In genomic region chr19:60782034-60782433, GRCm38 (mm10) we compare ENCODE assay signal across 22 mouse cellular contexts.
"Had no signal": no experiment of that assay in that cellular context is flagged by ENCODE, and none has a peak within 500 bp of the region (broad histone marks: within the 10 kb centered on the region; RNA-seq: fewer than 3 reads in every experiment).

No protein-coding gene starts in this region.

- H3K27ac ChIP-seq: liver, embryonic 15.5 days; macrophage; midbrain, embryonic 13.5 days; midbrain, embryonic 15.5 days; neural tube, embryonic 13.5 days; neural tube, embryonic 15.5 days; stomach, embryonic 15.5 days; stomach, postnatal 0 days had no signal

- H3K4me2 ChIP-seq: liver, embryonic 15.5 days; lung, embryonic 14.5 days; midbrain, embryonic 11.5 days; midbrain, embryonic 13.5 days; midbrain, embryonic 15.5 days; neural tube, embryonic 13.5 days; neural tube, embryonic 15.5 days; stomach, embryonic 15.5 days had no signal

- ATAC-seq: liver, postnatal 0 days; midbrain, embryonic 13.5 days; midbrain, embryonic 15.5 days had no signal

- DNase-seq: liver, postnatal 0 days; lung, embryonic 14.5 days; lung, postnatal 14 days; lung, postnatal 36 days; retina, postnatal 1 day; right cerebral cortex, adult 18-20 months; right cerebral cortex, postnatal 25 days; right cerebral cortex, postnatal 4 days; spleen, adult 18-20 months; thymus, adult 2 months; thymus, postnatal 25 days; thymus, postnatal 4 days had no signal

- H3K9ac ChIP-seq: liver, embryonic 15.5 days; liver, postnatal 0 days; lung, embryonic 14.5 days; midbrain, embryonic 13.5 days; midbrain, embryonic 15.5 days; neural tube, embryonic 13.5 days; neural tube, embryonic 15.5 days; stomach, embryonic 15.5 days had no signal

- H3K9me3 ChIP-seq: liver, embryonic 15.5 days; megakaryocyte, embryonic 14.5 days; midbrain, embryonic 13.5 days; midbrain, embryonic 15.5 days; neural tube, embryonic 13.5 days; neural tube, embryonic 15.5 days; stomach, embryonic 15.5 days had no signal

- H3K27me3 ChIP-seq: liver, embryonic 15.5 days; megakaryocyte, embryonic 14.5 days; midbrain, embryonic 13.5 days; midbrain, embryonic 15.5 days; neural tube, embryonic 13.5 days; neural tube, embryonic 15.5 days; stomach, embryonic 15.5 days had no signal

- H3K4me1 ChIP-seq: stomach, embryonic 15.5 days had no signal

- H3K4me3 ChIP-seq: liver, embryonic 15.5 days; megakaryocyte, embryonic 14.5 days; midbrain, embryonic 13.5 days; midbrain, embryonic 15.5 days; neural tube, embryonic 13.5 days; neural tube, embryonic 15.5 days; stomach, embryonic 15.5 days had no signal
